Mouse (Mus musculus): Measurements from ENCODE around the gene Dyrk1a. TPM values are rescaled to one million over a fixed set of nuclear protein-coding genes. Genes with fewer than 3 reads are reported as not detected.

Dyrk1a gene
- polyA plus RNA-seq, 1 experiment from 2014 or later: 3.9 TPM

DNA sequence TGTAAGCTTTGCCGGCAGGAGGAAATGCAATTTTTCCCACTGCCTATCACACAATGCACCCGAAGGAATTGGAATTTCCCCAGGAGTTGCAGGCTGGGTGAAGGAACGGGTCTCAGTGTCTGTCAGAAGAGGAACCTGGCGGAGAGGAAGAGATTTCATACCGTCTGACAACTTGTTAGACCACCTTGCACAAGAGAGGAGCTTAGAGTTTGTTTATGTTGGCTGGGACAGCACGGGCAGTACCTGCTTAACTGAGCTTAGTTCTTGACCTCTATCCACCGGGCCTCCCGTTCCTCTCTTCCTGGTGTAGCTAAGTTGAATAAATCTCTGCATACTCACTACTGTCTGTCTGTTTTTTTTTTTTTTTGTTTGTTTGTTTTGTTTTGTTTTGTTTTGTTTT lies 3.7 kb upstream of the Dyrk1a start:
- WGBS (ENCODE audit: insufficient replicate concordance): 37% methylated on average over 8 of the region's 8 CpGs
- Histone ChIP-seq H3K27ac (ENCODE audit: low read depth) (no peak overlapping the region), H3K27me3 (ENCODE audit: insufficient read depth, low read length) (no peaks in the 10 kb centered on the region), H3K4me1 (ENCODE audit: insufficient read depth) (peaks cover 17% of the 10 kb centered on the region), H3K9me3 (ENCODE audit: low read length) (no peaks in the 10 kb centered on the region), H3K4me2 (ENCODE audit: low read depth, low read length) (peak overlapping the region; percentile 20; the same call in 1 of the 2 replicates), H3K36me3 (replicated peaks; ENCODE audit: insufficient read depth, low read length) (no peaks in the 10 kb centered on the region), H3K9ac (replicated peaks) (no peak overlapping the region), H3K4me3 (ENCODE audit: low read depth, low read length) (no peak overlapping the region)
- TF ChIP-seq EP300 (IDR thresholded peaks at IDR 0.05; ENCODE audit: low read depth): no peak
- no peak for TF ChIP-seq CTCF (IDR thresholded peaks at IDR 0.05; ENCODE audit: low read depth)
- ATAC-seq: no peak
- no peak for DNase-seq

DNA sequence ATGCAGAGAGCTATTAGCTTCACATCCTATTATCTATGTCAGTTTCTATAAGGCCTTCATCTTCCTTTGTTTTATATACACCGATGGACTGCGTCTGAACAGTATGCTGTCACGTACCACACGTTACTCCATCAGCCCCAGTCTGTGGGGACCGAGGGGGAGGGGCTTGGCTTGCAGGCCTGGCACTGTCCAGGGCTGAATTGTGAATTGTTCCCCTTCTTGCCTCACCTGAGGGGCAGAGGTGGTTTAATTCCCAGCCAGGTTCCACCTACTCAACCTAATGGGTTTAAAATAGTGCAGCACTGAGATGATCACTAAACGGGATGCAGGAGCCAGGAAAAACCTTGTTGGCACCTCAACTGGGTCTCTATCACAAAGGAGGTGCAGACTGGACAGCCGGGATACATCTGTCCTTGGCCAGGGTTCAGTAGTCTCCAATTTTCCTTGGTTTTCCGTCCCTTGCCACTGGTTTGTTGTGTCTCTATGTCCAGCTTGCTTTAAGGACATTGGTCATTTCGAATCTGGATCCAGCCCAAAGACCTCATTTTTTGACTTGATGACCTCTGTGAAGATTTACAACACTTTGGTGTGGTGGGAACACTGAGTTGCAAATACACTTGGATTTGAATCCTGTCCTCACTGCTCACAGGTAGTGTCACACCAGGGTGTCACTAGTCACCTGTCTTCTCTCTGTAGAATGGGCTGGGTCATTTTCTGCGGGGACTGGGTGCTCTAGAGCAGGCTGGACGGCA lies 2.8 kb upstream of the Dyrk1a start:
- Histone ChIP-seq H3K27me3 (ENCODE audit: insufficient read depth, low read length) (no peaks in the 10 kb centered on the region), H3K4me1 (ENCODE audit: insufficient read depth) (peaks cover 23% of the 10 kb centered on the region), H3K9ac (replicated peaks) (no peak overlapping the region), H3K4me3 (ENCODE audit: low read depth, low read length) (no peak overlapping the region), H3K27ac (ENCODE audit: low read depth) (no peak overlapping the region), H3K9me3 (ENCODE audit: low read length) (no peaks in the 10 kb centered on the region), H3K4me2 (ENCODE audit: low read depth, low read length) (no peak overlapping the region), H3K36me3 (replicated peaks; ENCODE audit: insufficient read depth, low read length) (no peaks in the 10 kb centered on the region)
- DNase-seq (no peak), ATAC-seq (no peak)
- 82% methylated on average over 11 of the region's 11 CpGs for WGBS (ENCODE audit: insufficient replicate concordance)
- no peak for TF ChIP-seq CTCF (IDR thresholded peaks at IDR 0.05; ENCODE audit: low read depth)
- no peak for TF ChIP-seq EP300 (IDR thresholded peaks at IDR 0.05; ENCODE audit: low read depth)

DNA sequence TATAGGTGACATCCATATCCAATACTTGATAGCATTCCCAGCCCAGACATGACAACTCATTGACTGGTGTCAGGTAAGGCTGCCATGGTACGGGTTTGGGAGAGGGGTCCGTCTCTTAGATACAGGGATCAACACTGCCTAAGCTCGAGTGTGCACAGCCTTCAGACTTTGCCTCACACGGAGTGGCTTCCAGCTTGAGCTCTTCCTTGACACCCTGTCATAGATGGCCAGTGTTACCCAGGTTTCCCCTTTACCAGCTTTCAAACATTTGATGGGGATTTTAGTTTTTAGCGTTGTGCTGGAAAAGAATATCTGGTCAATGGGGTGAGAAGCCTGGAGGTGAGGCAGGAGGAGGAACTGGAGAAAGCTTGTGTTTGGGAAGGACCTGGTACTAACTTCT lies 2.1 kb upstream of the Dyrk1a start:
- peak overlapping the region; percentile 100 for H3K27ac ChIP-seq (ENCODE audit: low read depth)
- no peaks in the 10 kb centered on the region for H3K27me3 ChIP-seq (ENCODE audit: insufficient read depth, low read length)
- no peak overlapping the region for H3K4me3 ChIP-seq (ENCODE audit: low read depth, low read length)
- peak overlapping the region; percentile 100 for H3K9ac ChIP-seq (replicated peaks)
- no peak for DNase-seq
- 74% methylated on average over 5 of the region's 5 CpGs for WGBS (ENCODE audit: insufficient replicate concordance)
- ATAC-seq: no peak
- TF ChIP-seq EP300 (IDR thresholded peaks at IDR 0.05; ENCODE audit: low read depth): no peak
- no peak for TF ChIP-seq CTCF (IDR thresholded peaks at IDR 0.05; ENCODE audit: low read depth)
- peak overlapping the region; percentile 75 for H3K4me2 ChIP-seq (ENCODE audit: low read depth, low read length)
- peaks cover 29% of the 10 kb centered on the region for H3K4me1 ChIP-seq (ENCODE audit: insufficient read depth)
- H3K9me3 ChIP-seq (ENCODE audit: low read length): no peaks in the 10 kb centered on the region
- H3K36me3 ChIP-seq (replicated peaks; ENCODE audit: insufficient read depth, low read length): no peaks in the 10 kb centered on the region

DNA sequence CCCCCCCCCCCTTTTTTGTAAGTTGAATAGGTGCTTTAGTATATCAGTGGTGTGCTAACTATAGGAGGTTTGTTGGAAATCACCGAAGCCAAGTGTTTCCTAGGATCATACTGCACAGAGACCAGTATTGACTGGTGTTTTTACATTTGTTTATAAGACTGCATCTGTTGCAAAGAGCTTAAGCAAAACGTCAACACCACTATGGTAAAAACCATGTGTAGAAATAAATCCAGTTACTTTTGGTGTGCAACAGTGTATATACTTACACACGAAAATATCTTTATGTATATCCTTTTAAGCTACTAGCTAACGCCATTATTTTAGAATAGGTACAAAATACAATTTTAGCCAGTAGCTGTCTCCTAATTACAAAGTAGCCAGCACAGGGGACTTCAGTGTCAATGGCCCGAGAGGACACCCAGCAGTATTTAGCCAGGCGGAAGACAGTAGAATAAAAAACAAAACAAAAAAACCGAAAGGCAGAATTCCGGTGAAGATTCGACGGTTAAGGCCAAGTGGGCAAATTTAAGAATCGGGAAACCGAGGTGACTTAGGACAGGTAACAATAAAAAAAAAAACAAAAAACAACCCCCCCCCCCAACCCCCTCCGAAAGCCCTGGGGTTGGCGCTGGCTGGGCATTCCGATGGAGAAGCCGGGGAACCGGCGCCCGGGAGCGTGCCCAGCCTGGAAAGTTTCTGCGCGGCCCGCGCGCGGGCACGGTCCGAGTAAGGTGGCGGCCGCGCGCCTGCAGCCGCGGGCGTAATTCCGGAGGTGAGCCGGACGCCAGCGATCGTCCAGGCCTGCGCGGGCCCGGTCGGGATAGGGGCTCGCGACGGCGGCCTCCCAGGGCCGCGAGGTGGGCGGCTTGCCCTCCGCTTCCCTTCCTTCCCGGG lies 1.2 kb upstream of the Dyrk1a start:
- H3K36me3 ChIP-seq (replicated peaks; ENCODE audit: insufficient read depth, low read length): no peaks in the 10 kb centered on the region
- no peaks in the 10 kb centered on the region for H3K27me3 ChIP-seq (ENCODE audit: insufficient read depth, low read length)
- peak overlapping the region; percentile 100 for H3K9ac ChIP-seq (replicated peaks)
- TF ChIP-seq EP300 (IDR thresholded peaks at IDR 0.05; ENCODE audit: low read depth): no peak
- no peak for TF ChIP-seq CTCF (IDR thresholded peaks at IDR 0.05; ENCODE audit: low read depth)
- H3K4me1 ChIP-seq (ENCODE audit: insufficient read depth): peaks cover 34% of the 10 kb centered on the region
- DNase-seq: peak; percentile 86
- 1% methylated on average over 50 of the region's 53 CpGs for WGBS (ENCODE audit: insufficient replicate concordance)
- no peaks in the 10 kb centered on the region for H3K9me3 ChIP-seq (ENCODE audit: low read length)
- peak overlapping the region; percentile 100 for H3K27ac ChIP-seq (ENCODE audit: low read depth)
- ATAC-seq: no peak; the same call in 1 of the 2 replicates
- peak overlapping the region; percentile 99 for H3K4me3 ChIP-seq (ENCODE audit: low read depth, low read length)
- peak overlapping the region; percentile 75 for H3K4me2 ChIP-seq (ENCODE audit: low read depth, low read length)

DNA sequence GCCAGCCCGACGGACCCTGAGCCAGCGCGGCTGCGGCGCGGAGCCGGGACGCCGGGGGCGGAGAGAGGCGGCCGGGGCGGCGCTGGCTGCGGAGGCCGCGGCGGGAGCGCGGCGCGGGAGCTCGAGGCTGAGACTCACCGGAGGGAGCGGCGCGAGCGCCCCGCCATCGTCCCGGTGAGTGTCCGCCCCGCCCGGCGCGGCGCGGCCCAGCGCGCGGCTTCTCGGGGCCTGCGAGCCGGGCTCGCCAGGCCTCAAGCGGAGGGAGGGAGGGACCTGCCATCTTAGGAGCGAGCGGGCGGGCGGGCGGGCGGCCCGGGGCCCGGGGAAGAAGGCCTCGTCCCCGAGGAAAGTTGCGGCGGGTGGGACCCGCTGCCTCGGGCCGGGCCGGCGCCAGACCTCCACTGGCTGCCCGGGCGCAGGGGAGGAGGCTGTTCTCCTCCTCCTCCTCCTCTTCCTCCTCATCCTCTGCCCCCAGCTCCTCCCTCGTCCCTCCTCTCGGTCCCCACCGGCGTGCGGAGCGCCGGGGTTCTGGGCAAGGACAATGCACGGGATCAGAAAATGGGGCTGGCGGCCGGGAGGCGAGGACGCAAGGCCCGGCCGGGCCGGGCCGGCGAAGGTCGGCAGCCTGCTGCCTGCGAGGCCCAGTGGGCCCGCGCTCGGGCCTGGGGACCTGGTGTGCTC lies 691 bp downstream of the Dyrk1a start:
- H3K9ac ChIP-seq (replicated peaks): peak overlapping the region; percentile 100
- TF ChIP-seq CTCF (IDR thresholded peaks at IDR 0.05; ENCODE audit: low read depth): no peak
- no peak for TF ChIP-seq EP300 (IDR thresholded peaks at IDR 0.05; ENCODE audit: low read depth)
- WGBS (ENCODE audit: insufficient replicate concordance): under 1% methylated on average over 55 of the region's 88 CpGs
- no peaks in the 10 kb centered on the region for H3K27me3 ChIP-seq (ENCODE audit: insufficient read depth, low read length)
- peak; percentile 77 for DNase-seq
- H3K27ac ChIP-seq (ENCODE audit: low read depth): peak overlapping the region; percentile 100
- ATAC-seq: peak; percentile 9
- no peaks in the 10 kb centered on the region for H3K9me3 ChIP-seq (ENCODE audit: low read length)
- no peaks in the 10 kb centered on the region for H3K36me3 ChIP-seq (replicated peaks; ENCODE audit: insufficient read depth, low read length)
- peaks cover 46% of the 10 kb centered on the region for H3K4me1 ChIP-seq (ENCODE audit: insufficient read depth)
- peak overlapping the region; percentile 99 for H3K4me3 ChIP-seq (ENCODE audit: low read depth, low read length)
- H3K4me2 ChIP-seq (ENCODE audit: low read depth, low read length): peak overlapping the region; percentile 70
